Mouse (Mus musculus) testis, adult 2 months (tissue): ENCODE measurements around the gene Gapdh.

Experiments used
- CTCF ChIP-seq: fragments of 200-500 bp; IDR thresholded peaks from 2 replicates; pipeline ENCODE4 v1.5.1; 2012; ENCODE audit warnings: low read depth, mild to moderate bottlenecking, inconsistent platforms, low read length, moderate library complexity; ENCODE audit not compliant: control insufficient read depth, insufficient read depth, insufficient replicate concordance
- POLR2A ChIP-seq: fragments of 200-500 bp; IDR thresholded peaks from 2 replicates; pipeline ENCODE4 v1.6.1; 2012; ENCODE audit warnings: low read depth, mild to moderate bottlenecking, inconsistent platforms, low read length, moderate library complexity; ENCODE audit not compliant: control insufficient read depth

DNA sequence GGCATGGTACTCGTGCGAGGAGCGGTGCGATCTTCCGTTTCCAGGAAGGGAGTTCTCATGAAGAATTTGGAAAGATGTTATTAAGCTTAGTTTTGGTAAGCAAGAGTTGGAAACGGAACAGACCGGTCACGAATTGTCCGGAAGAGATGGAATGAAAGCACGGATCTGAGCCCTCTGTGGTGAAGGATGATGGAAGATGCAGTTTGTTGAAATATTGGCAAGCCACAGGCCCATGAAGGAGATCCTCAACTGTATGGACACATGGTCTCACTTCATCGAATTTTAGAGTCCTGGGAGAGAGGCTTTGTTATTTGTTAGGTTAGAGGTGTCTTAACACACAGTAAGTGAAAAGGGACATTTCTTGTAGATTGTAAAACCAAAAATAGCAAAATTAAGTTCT is 33.8 kb downstream of the Gapdh start:
- no peak for TF ChIP-seq CTCF
- no peak for TF ChIP-seq POLR2A
